Comparison of ENCODE assay signal across 17 mouse cellular contexts in genomic region chr7:46443163-46443562, GRCm38 (mm10). TPM values are rescaled to one million over a fixed set of nuclear protein-coding genes. Genes with fewer than 3 reads are reported as not detected.
DNase-seq lines count a peak whose midpoint lies in the region.
"Had no signal": no experiment of that assay in that cellular context is flagged by ENCODE, and none has a peak within 500 bp of the region (broad histone marks: within the 10 kb centered on the region; RNA-seq: fewer than 3 reads in every experiment).

No protein-coding gene starts in this region.

- H3K27me3 ChIP-seq in midbrain, embryonic 10.5 days (ENCODE audit: low read depth, poor library complexity, severe bottlenecking), result no peaks in the 10 kb centered on the region
- H3K27me3 ChIP-seq: forebrain, embryonic 13.5 days; heart, embryonic 15.5 days; hindbrain, embryonic 15.5 days had no signal

- no peaks in the 10 kb centered on the region for H3K36me3 ChIP-seq in midbrain, embryonic 10.5 days
- H3K36me3 ChIP-seq: heart, embryonic 15.5 days; hindbrain, embryonic 15.5 days; kidney, embryonic 15.5 days had no signal

- H3K9me3 ChIP-seq in midbrain, embryonic 10.5 days (replicated peaks), result no peaks in the 10 kb centered on the region
- H3K9me3 ChIP-seq: forebrain, embryonic 13.5 days; G1E; heart, embryonic 15.5 days; hindbrain, embryonic 15.5 days; kidney, embryonic 15.5 days had no signal

- peaks cover 9% of the 10 kb centered on the region; the same call in 1 of the 2 replicates for H3K4me1 ChIP-seq in midbrain, embryonic 10.5 days
- H3K4me1 ChIP-seq: forebrain, embryonic 13.5 days; heart, embryonic 15.5 days; kidney, embryonic 15.5 days had no signal

- peak; percentile 74 to 80 for DNase-seq in adrenal gland, adult (ENCODE audit: inconsistent age in 2 of 2, low spot score in 1 of 2)
- DNase-seq in adrenal gland, postnatal 4 days (ENCODE audit: low spot score in 2 of 2), result no peak
- DNase-seq in heart, adult 18-20 months, result peak; percentile 25 to 28
- DNase-seq in heart, postnatal 4 days, result no peak
- DNase-seq in adrenal gland, postnatal 14 days, result peak; percentile 64
- no peak for DNase-seq in lung, postnatal 36 days
- DNase-seq in midbrain, embryonic 10.5 days (ENCODE audit: low spot score), result no peak
- DNase-seq: B cell, adult 2 months; cerebellum, adult 11 months; gastrocnemius, postnatal 36 days; kidney, adult 2 months had no signal

- WGBS in midbrain, embryonic 10.5 days, result 88% methylated on average over 10 of the region's 10 CpGs

- no peak overlapping the region for H3K27ac ChIP-seq in midbrain, embryonic 10.5 days (replicated peaks)
- H3K27ac ChIP-seq: forebrain, embryonic 13.5 days; heart, adult 2 months; heart, embryonic 15.5 days; hindbrain, embryonic 15.5 days; kidney, embryonic 15.5 days had no signal

- H3K4me3 ChIP-seq in midbrain, embryonic 10.5 days, result no peak overlapping the region
- H3K4me3 ChIP-seq: forebrain, embryonic 13.5 days; heart, adult 2 months; heart, embryonic 15.5 days; hindbrain, embryonic 15.5 days; kidney, embryonic 15.5 days had no signal

RNA-seq across cellular contexts. Expression of gene Kcnc1, which starts 46.9 kb away (rescaled TPM):
- total RNA-seq in adrenal gland, postnatal 4 days (2021), result 1 to 10 TPM; 1.0 to 3.0 TPM
- total RNA-seq in heart, adult 18-20 months (2021), result under 1 TPM; 0.41 to 0.45 TPM
- total RNA-seq in heart, postnatal 4 days (2021), result under 1 TPM; 0.02 to 0.05 TPM
- total RNA-seq in adrenal gland, postnatal 14 days (2021), result 0.44 and 0.56 TPM in 2 replicates
- polyA plus RNA-seq in midbrain, embryonic 10.5 days (2016; fragmentation: Nextera tagmentation; extraction: Ambion mirVana), result 0.37 and 1.3 TPM in 2 replicates
- polyA plus RNA-seq: G1E; heart, embryonic 15.5 days had no signal

Comparison
In these comparisons a context has a peak if more than half of its experiments do, and no peak if none do; other contexts are left out.
1. DNase-seq: peak in adrenal gland, adult (2 of 2), heart, adult 18-20 months (2 of 2) and adrenal gland, postnatal 14 days (single experiment); none in adrenal gland, postnatal 4 days (0 of 2), heart, postnatal 4 days (single experiment), lung, postnatal 36 days (single experiment) and midbrain, embryonic 10.5 days (single experiment).